Mouse (Mus musculus) embryonic facial prominence, embryonic 12.5 days (tissue): ENCODE results near the gene Defa28. TPM values are rescaled to one million over a fixed set of nuclear protein-coding genes. Genes with fewer than 3 reads are reported as not detected.
"Not testable (repeated sequence)": the region's sequence is repeated elsewhere in the genome, so short reads cannot be mapped to it uniquely, and the experiment has no call there.

ENCODE experiments used
- ATAC-seq: fragments of 200-750 bp; cut with Nextera tagmentation; 2 replicates; pipeline ENCODE4 v1.8.0; 2017; ENCODE audit not compliant: insufficient number of reproducible peaks, insufficient read depth, low FRiP score, low TSS enrichment
- H3K27ac ChIP-seq: fragments of 300-500 bp; sonication (generic); 2 replicates; pipeline ENCODE4 v1.5.1; 2016; ENCODE audit warnings: mild to moderate bottlenecking
- H3K27me3 ChIP-seq: fragments of 300-500 bp; sonication (generic); 2 replicates; pipeline ENCODE4 v1.6.1; 2016; ENCODE audit warnings: mild to moderate bottlenecking, moderate library complexity
- H3K36me3 ChIP-seq: fragments of 300-500 bp; sonication (generic); 2 replicates; pipeline ENCODE4 v1.6.1; 2016; ENCODE audit warnings: mild to moderate bottlenecking
- H3K4me1 ChIP-seq: fragments of 300-500 bp; sonication (generic); 2 replicates; pipeline ENCODE4 v1.6.1; 2016
- H3K4me2 ChIP-seq: fragments of 300-500 bp; sonication (generic); replicated peaks from 2 replicates; pipeline ENCODE4 v1.6.1; 2016; ENCODE audit warnings: mild to moderate bottlenecking, moderate library complexity
- H3K4me3 ChIP-seq: fragments of 300-500 bp; sonication (generic); 2 replicates; pipeline ENCODE4 v1.5.1; 2016; ENCODE audit warnings: mild to moderate bottlenecking
- H3K9ac ChIP-seq: fragments of 300-500 bp; sonication (generic); 2 replicates; pipeline ENCODE4 v1.6.1; 2016; ENCODE audit warnings: mild to moderate bottlenecking, moderate library complexity
- H3K9me3 ChIP-seq: fragments of 300-500 bp; sonication (generic); 2 replicates; pipeline ENCODE4 v1.6.1; 2016; ENCODE audit warnings: mild to moderate bottlenecking, moderate library complexity
- WGBS: fragments of 180-500 bp; shearing (Covaris S2); methylation state at CpG from one replicate; pipeline ENCODE4 v1.1.7; 2016; 5-methylcytosine and 5-hydroxymethylcytosine counted together
- polyA plus RNA-seq: library from polyadenylated mRNA; unstranded; fragments of >200 nt; fragmentation: Nextera tagmentation; extraction: Ambion mirVana; gene quantifications from 2 replicates; pipeline ENCODE4 v1.2.1, GENCODE M21; 2016

The Defa28 gene
- polyA plus RNA-seq, result not detected in 2 replicates

DNA sequence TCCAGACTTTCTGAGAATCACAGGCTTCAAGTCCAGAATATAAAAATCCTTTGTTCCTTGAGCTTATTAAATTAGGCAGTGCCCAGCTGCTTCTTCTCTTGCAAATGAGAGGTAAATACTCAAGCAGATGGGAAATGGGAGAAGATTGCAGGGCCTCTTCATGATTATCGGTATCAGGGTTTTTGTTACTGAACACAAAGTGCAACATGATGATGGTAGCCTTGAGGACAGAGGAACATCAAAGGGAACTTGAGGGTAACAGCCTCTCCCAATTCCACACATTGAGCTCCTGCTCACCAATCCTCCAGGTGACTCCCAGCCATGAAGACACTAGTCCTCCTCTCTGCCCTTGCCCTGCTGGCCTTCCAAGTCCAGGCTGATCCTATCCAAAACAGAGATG, at the start of gene Defa28:
Defa28 (plus strand) TSS at position 301 of the 400 bp plus-strand sequence.
- not testable (repeated sequence) for H3K27me3 ChIP-seq, ATAC-seq, H3K4me1 ChIP-seq, H3K9ac ChIP-seq, H3K9me3 ChIP-seq, H3K4me2 ChIP-seq, H3K4me3 ChIP-seq, H3K36me3 ChIP-seq, H3K27ac ChIP-seq
- no CpG with 5 or more reads among the region's 1 CpGs for WGBS

DNA sequence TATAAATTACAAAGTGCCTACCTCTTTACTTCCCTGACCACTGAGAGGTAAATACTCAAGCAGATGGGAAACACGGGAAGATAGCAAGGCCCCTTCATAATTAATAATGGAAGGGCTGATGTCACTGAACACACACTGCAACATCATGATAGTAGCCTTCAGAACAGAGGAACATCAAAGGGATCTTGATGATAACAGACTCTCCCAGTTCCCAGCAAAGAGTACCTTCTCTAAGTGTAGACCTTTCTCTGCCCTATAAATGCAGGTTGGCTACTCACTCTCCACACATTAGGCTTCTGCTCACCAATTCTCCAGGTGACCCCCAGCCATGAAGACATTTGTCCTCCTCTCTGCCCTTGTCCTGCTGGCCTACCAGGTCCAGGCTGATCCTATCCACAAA, 17.7 kb upstream of the Defa28 start, which contains the start of gene Defa37:
Defa37 (plus strand) TSS at position 301 of the 400 bp plus-strand sequence.
- not testable (repeated sequence) for H3K9ac ChIP-seq, H3K4me1 ChIP-seq, H3K27ac ChIP-seq, H3K4me2 ChIP-seq, H3K27me3 ChIP-seq, H3K36me3 ChIP-seq, H3K4me3 ChIP-seq, H3K9me3 ChIP-seq, ATAC-seq
- no CpG with 5 or more reads among the region's 1 CpGs for WGBS

DNA sequence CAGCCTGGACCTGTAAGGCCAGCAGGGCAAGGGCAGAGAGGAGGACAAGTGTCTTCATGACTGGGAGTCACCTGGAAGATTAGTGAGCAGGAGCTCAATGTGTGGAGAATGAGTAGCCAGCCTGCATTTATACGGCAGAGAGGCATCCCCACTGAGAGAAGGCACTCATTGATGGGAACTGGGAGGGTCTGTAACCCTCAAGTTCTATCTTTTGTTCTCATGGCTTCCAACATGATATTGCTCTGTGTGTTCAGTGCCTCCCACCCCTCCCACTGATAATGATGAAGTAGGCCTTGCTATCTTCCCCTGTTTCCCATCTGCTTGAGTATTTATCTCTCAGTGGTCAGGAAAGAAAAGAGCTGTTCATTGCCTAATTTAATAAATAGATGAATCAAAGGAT, 11.6 kb downstream of the Defa28 start, which contains the start of gene Gm7861:
Gm7861 (minus strand) TSS at position 101 of the 400 bp plus-strand sequence.
- WGBS, result no CpG with 5 or more reads among the region's 1 CpGs
- H3K36me3 ChIP-seq, ATAC-seq, H3K9ac ChIP-seq, H3K9me3 ChIP-seq, H3K4me3 ChIP-seq, H3K4me2 ChIP-seq, H3K4me1 ChIP-seq, H3K27ac ChIP-seq, H3K27me3 ChIP-seq: not testable (repeated sequence)

DNA sequence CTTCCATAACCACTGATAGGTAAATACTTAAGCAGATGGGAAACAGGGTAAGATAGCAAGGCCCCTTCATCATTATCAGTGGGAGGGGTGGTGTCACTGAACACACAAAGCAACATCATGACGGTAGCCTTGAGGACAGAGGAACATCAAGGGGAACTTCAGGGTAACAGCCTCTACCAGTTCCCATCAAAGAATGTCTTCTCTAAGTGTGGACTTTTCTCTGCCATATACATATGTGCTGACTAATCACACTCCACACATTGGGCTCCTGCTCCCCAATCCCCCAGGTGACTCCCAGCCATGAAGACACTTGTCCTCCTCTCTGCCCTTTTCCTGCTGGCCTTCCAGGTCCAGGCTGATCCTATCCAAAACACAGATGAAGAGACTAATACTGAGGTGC, 35.1 kb downstream of the Defa28 start, which contains the start of gene Defa26:
Defa26 (plus strand) TSS at position 301 of the 400 bp plus-strand sequence.
- H3K4me3 ChIP-seq, H3K9me3 ChIP-seq, H3K36me3 ChIP-seq, H3K27ac ChIP-seq, H3K4me2 ChIP-seq, ATAC-seq, H3K27me3 ChIP-seq, H3K9ac ChIP-seq, H3K4me1 ChIP-seq: not testable (repeated sequence)
- WGBS, result no CpG with 5 or more reads among the region's 1 CpGs

Other genes with a start within 250 kb of the Defa28 start
- gene Defa2, start 204.5 kb upstream of the Defa28 start, polyA plus RNA-seq, result not detected in 2 replicates
- not detected in 2 replicates for gene Defa33, start 191.2 kb upstream of the Defa28 start, polyA plus RNA-seq
- not detected in 2 replicates for gene Defa36, start 155.6 kb upstream of the Defa28 start, polyA plus RNA-seq
- not detected in 2 replicates for gene Gm7849, start 126.4 kb upstream of the Defa28 start, polyA plus RNA-seq
- gene Defa20, start 73.7 kb upstream of the Defa28 start, polyA plus RNA-seq, result not detected in 2 replicates
- gene Defa32, start 54.0 kb upstream of the Defa28 start, polyA plus RNA-seq, result not detected in 2 replicates
- gene Defa37, start 17.6 kb upstream of the Defa28 start, polyA plus RNA-seq, result not detected in 2 replicates
- gene Gm7861, start 11.5 kb downstream of the Defa28 start, polyA plus RNA-seq, result not detected in 2 replicates
- not detected in 2 replicates for gene Defa26, start 35.2 kb downstream of the Defa28 start, polyA plus RNA-seq
- gene Defa17, start 72.8 kb downstream of the Defa28 start, polyA plus RNA-seq, result not detected in 2 replicates
- not detected in 2 replicates for gene Defa34, start 82.8 kb downstream of the Defa28 start, polyA plus RNA-seq
- not detected in 2 replicates for gene AY761184, start 120.6 kb downstream of the Defa28 start, polyA plus RNA-seq
- gene Defa24, start 151.5 kb downstream of the Defa28 start, polyA plus RNA-seq, result not detected in 2 replicates
- not detected in 2 replicates for gene Defb50, start 240.5 kb downstream of the Defa28 start, polyA plus RNA-seq